ENCODE assay signal across 13 mouse cellular contexts in genomic region chr4:130820594-130821255, GRCm38 (mm10). TPM values are rescaled to one million over a fixed set of nuclear protein-coding genes. Genes with fewer than 3 reads are reported as not detected.
DNase-seq lines count a peak whose midpoint lies in the region; ATAC-seq and TF ChIP-seq lines count a peak whose summit lies in the region.
"Had no signal": no experiment of that assay in that cellular context is flagged by ENCODE, and none has a peak within 500 bp of the region (broad histone marks: within the 10 kb centered on the region; RNA-seq: fewer than 3 reads in every experiment).

No protein-coding gene starts in this region.

- DNase-seq in gastrocnemius, adult 2 months = no peak
- no peak for DNase-seq in gastrocnemius, postnatal 4 days (ENCODE audit: low spot score in 2 of 2)
- peak; percentile 33 for DNase-seq in kidney, postnatal 10 days
- DNase-seq in kidney, postnatal 4 days = no peak
- DNase-seq in stomach, postnatal 0 days (ENCODE audit: low spot score) = no peak
- DNase-seq in urinary bladder, postnatal 14 days (ENCODE audit: low spot score) = no peak
- DNase-seq: cerebellum, adult 11-12 months; thymus, postnatal 25 days had no signal

- H3K9ac ChIP-seq in stomach, embryonic 14.5 days (replicated peaks; ENCODE audit: low read depth, low read length) = no peak overlapping the region
- H3K9ac ChIP-seq in stomach, postnatal 0 days (ENCODE audit: low read length) = no peak overlapping the region
- H3K9ac ChIP-seq: forebrain, embryonic 15.5 days; liver, embryonic 14.5 days had no signal

- TF ChIP-seq EP300 in stomach, postnatal 0 days (optimal IDR thresholded peaks at IDR 0.05) = no peak

- peak overlapping the region; percentile 81 for H3K27ac ChIP-seq in gastrocnemius, adult 2 months
- H3K27ac ChIP-seq in stomach, embryonic 14.5 days (ENCODE audit: low read length) = peak overlapping the region; percentile 11; the same call in 1 of the 2 replicates
- H3K27ac ChIP-seq in stomach, postnatal 0 days (replicated peaks) = no peak overlapping the region
- H3K27ac ChIP-seq: forebrain, embryonic 15.5 days; liver, embryonic 14.5 days had no signal

- 63% methylated on average over 7 of the region's 7 CpGs for WGBS in stomach, embryonic 14.5 days
- 70% methylated on average over 7 of the region's 7 CpGs for WGBS in stomach, postnatal 0 days

- no peaks in the 10 kb centered on the region for H3K9me3 ChIP-seq in stomach, embryonic 14.5 days (ENCODE audit: control insufficient read depth, low read depth, low read length)
- H3K9me3 ChIP-seq in stomach, postnatal 0 days (ENCODE audit: control insufficient read depth, low read length) = no peaks in the 10 kb centered on the region
- H3K9me3 ChIP-seq: forebrain, embryonic 15.5 days had no signal

- intact Hi-C loops in gastrocnemius, adult 2 months (cut with DNase I) = no loop called here

- 0 out of 2 replicates have a peak overlapping the region, but pooled peaks have one; percentile 30 for H3K4me3 ChIP-seq in gastrocnemius, adult 2 months
- H3K4me3 ChIP-seq in stomach, embryonic 14.5 days (ENCODE audit: low read depth, low read length) = no peak overlapping the region
- no peak overlapping the region for H3K4me3 ChIP-seq in stomach, postnatal 0 days (ENCODE audit: low read depth, low read length)
- H3K4me3 ChIP-seq: forebrain, embryonic 15.5 days had no signal

- H3K4me2 ChIP-seq in stomach, embryonic 14.5 days (replicated peaks; ENCODE audit: low read depth, low read length) = no peak overlapping the region
- H3K4me2 ChIP-seq in stomach, postnatal 0 days (replicated peaks; ENCODE audit: low read depth) = no peak overlapping the region
- H3K4me2 ChIP-seq: forebrain, embryonic 15.5 days had no signal

- 0 out of 2 replicates have a peak, but pooled peaks cover 2% of the 10 kb centered on the region for H3K4me1 ChIP-seq in stomach, embryonic 14.5 days (ENCODE audit: control insufficient read depth, insufficient read depth, low read length)
- H3K4me1 ChIP-seq in stomach, postnatal 0 days (replicated peaks; ENCODE audit: control insufficient read depth, insufficient read depth) = no peaks in the 10 kb centered on the region; the same call in 1 of the 2 replicates

- ATAC-seq in stomach, embryonic 14.5 days (ENCODE audit: insufficient number of reproducible peaks, insufficient read depth, low FRiP score, low read depth) = no peak
- no peak for ATAC-seq in stomach, postnatal 0 days (ENCODE audit: low FRiP score, low TSS enrichment)
- ATAC-seq in erythroblast, adult 5-6 weeks (replicated peaks; ENCODE audit: low FRiP score, poor library complexity, severe bottlenecking) = no peak
- ATAC-seq: forebrain, embryonic 15.5 days; intestine, postnatal 0 days had no signal

- H3K27me3 ChIP-seq in stomach, embryonic 14.5 days (ENCODE audit: control insufficient read depth, insufficient read depth, low read length) = no peaks in the 10 kb centered on the region
- no peaks in the 10 kb centered on the region for H3K27me3 ChIP-seq in stomach, postnatal 0 days (ENCODE audit: control insufficient read depth, insufficient read depth, low read length)
- H3K27me3 ChIP-seq: forebrain, embryonic 15.5 days had no signal

- peaks cover 7% of the 10 kb centered on the region; the same call in 1 of the 2 replicates for H3K36me3 ChIP-seq in stomach, embryonic 14.5 days (ENCODE audit: control insufficient read depth, insufficient read depth, low read length)
- peaks cover 4% of the 10 kb centered on the region; the same call in 1 of the 2 replicates for H3K36me3 ChIP-seq in stomach, postnatal 0 days (ENCODE audit: control insufficient read depth, insufficient read depth, low read length)

- TF ChIP-seq CTCF in gastrocnemius, adult 2 months (IDR thresholded peaks at IDR 0.05) = no peak
- no peak for TF ChIP-seq CTCF in stomach, postnatal 0 days (IDR thresholded peaks at IDR 0.05; ENCODE audit: low read depth)

RNA-seq across cellular contexts. Expression of gene Sdc3, which starts 28.4 kb away (rescaled TPM):
- 10 to 100 TPM in 1 of 2 experiments, 1 to 10 TPM in 1; 8.5 to 12.5 TPM for total RNA-seq in gastrocnemius, adult 2 months (2021)
- total RNA-seq in gastrocnemius, postnatal 4 days (2021) = 10 to 100 TPM; 36.6 to 46.8 TPM
- 20.9 and 21.0 TPM in 2 replicates for polyA plus RNA-seq in stomach, embryonic 14.5 days (2014; fragmentation: Nextera tagmentation; extraction: Ambion mirVana)
- 11.0 and 12.8 TPM in 2 replicates for polyA plus RNA-seq in stomach, postnatal 0 days (2015; fragmentation: Nextera tagmentation; extraction: Ambion mirVana)
- 6.1 and 24.7 TPM in 2 replicates for total RNA-seq in erythroblast, adult 5-6 weeks (2015; ENCODE audit: low replicate concordance)
- total RNA-seq in erythroblast, adult 5-6 weeks (2017; ENCODE audit: low replicate concordance) = 4.7 and 13.3 TPM in 2 replicates
